Mouse (Mus musculus) adrenal gland, adult 18-20 months (tissue): ENCODE measurements around the gene Fhl2. TPM values are rescaled to one million over a fixed set of nuclear protein-coding genes. Genes with fewer than 3 reads are reported as not detected.
A peak's percentile ranks its signal among the peaks of the same experiment; 100 is the strongest.

Experiments used
- DNase-seq, 2 experiments: peaks; one replicate each; pipeline ENCODE4 v3.0.0; 2021 to 2022; ENCODE audit warnings: low spot score in 2 of 2
- total RNA-seq, 2 experiments: library from RNA; stranded (reverse); gene quantifications; 1 replicate in 1 of 2; 2 replicates in 1 of 2; pipeline ENCODE4 v1.2.3; 2021

Gene Fhl2
- total RNA-seq, 2 experiments from 2014 or later: 20.8 to 31.8 TPM

- no peak for DNase-seq
Observed at GRCm38 (mm10) chr1:43120950-43121349, 75.8 kb downstream of the Fhl2 start.

- no peak for DNase-seq
Observed at GRCm38 (mm10) chr1:43117435-43117834, 79.3 kb downstream of the Fhl2 start.

GRCm38 (mm10) chr1:43112882-43113281 lies 83.9 kb downstream of the Fhl2 start:
- DNase-seq: peak in 1 of 2 experiments; percentile 34

- DNase-seq: peak; percentile 50 to 65
Observed at GRCm38 (mm10) chr1:43110556-43110955, 86.2 kb downstream of the Fhl2 start.

- no peak for DNase-seq
Observed at GRCm38 (mm10) chr1:43108729-43109128, 88.1 kb downstream of the Fhl2 start.

- peak; percentile 92 to 93 for DNase-seq
Observed at GRCm38 (mm10) chr1:43098031-43098984, 98.5 kb downstream of the Fhl2 start, which contains the start of the genes Tgfbrap1 and AI597479. Gene Tgfbrap1 (minus strand): TSS chr1:43098637. Gene AI597479 (plus strand): TSS chr1:43098710.

GRCm38 (mm10) chr1:43094206-43094605 lies 102.6 kb downstream of the Fhl2 start:
- no peak for DNase-seq

GRCm38 (mm10) chr1:43092056-43093015 lies 104.4 kb downstream of the Fhl2 start:
- peak; percentile 71 to 76 for DNase-seq

GRCm38 (mm10) chr1:43091306-43092055 lies 105.3 kb downstream of the Fhl2 start:
- no peak for DNase-seq

- DNase-seq: no peak
Observed at GRCm38 (mm10) chr1:43090418-43090817, 106.4 kb downstream of the Fhl2 start.

GRCm38 (mm10) chr1:43082946-43083345 lies 113.8 kb downstream of the Fhl2 start:
- DNase-seq: no peak

GRCm38 (mm10) chr1:43078124-43078523 lies 118.7 kb downstream of the Fhl2 start:
- DNase-seq: no peak

GRCm38 (mm10) chr1:43074791-43075190 lies 122.0 kb downstream of the Fhl2 start:
- DNase-seq: no peak

Other genes starting within 250 kb of the Fhl2 start
- 1 to 10 TPM; 1.7 to 4.3 TPM for gene Gpr45, start 244.1 kb downstream of the Fhl2 start, total RNA-seq
- 10 to 100 TPM; 26.8 to 31.6 TPM for gene Tgfbrap1, start 98.3 kb downstream of the Fhl2 start, total RNA-seq
- 10 to 100 TPM; 18.8 to 19.4 TPM for gene AI597479, start 98.3 kb downstream of the Fhl2 start, total RNA-seq
- 10 to 100 TPM; 28.6 to 30.8 TPM for gene Nck2, start 247.6 kb upstream of the Fhl2 start, total RNA-seq